Mouse (Mus musculus) midbrain, embryonic 12.5 days (tissue): ENCODE measurements around the gene Efnb2. TPM values are rescaled to one million over a fixed set of nuclear protein-coding genes. Genes with fewer than 3 reads are reported as not detected.

ENCODE experiments used
- ATAC-seq: fragments of 200-750 bp; cut with Nextera tagmentation; 2 replicates; pipeline ENCODE4 v1.8.0; 2017; ENCODE audit warnings: low read depth, moderate TSS enrichment, moderate library complexity; ENCODE audit not compliant: low FRiP score
- H3K27ac ChIP-seq: fragments of 300-500 bp; sonication (generic); replicated peaks from 2 replicates; pipeline ENCODE4 v1.5.1; 2016; ENCODE audit warnings: mild to moderate bottlenecking
- H3K27me3 ChIP-seq: fragments of 300-500 bp; sonication (generic); 2 replicates; pipeline ENCODE4 v1.6.1; 2016; ENCODE audit warnings: mild to moderate bottlenecking
- H3K36me3 ChIP-seq: fragments of 300-500 bp; sonication (generic); 2 replicates; pipeline ENCODE4 v1.6.1; 2016
- H3K4me1 ChIP-seq: fragments of 300-500 bp; sonication (generic); 2 replicates; pipeline ENCODE4 v1.6.1; 2016
- H3K4me2 ChIP-seq: fragments of 300-500 bp; sonication (generic); replicated peaks from 2 replicates; pipeline ENCODE4 v1.6.1; 2016; ENCODE audit warnings: mild to moderate bottlenecking, moderate library complexity
- H3K4me3 ChIP-seq: fragments of 300-500 bp; sonication (generic); 2 replicates; pipeline ENCODE4 v1.5.1; 2016; ENCODE audit warnings: mild to moderate bottlenecking
- H3K9ac ChIP-seq: fragments of 300-500 bp; sonication (generic); replicated peaks from 2 replicates; pipeline ENCODE4 v1.6.1; 2016; ENCODE audit warnings: mild to moderate bottlenecking, moderate library complexity
- H3K9me3 ChIP-seq: fragments of 300-500 bp; sonication (generic); 2 replicates; pipeline ENCODE4 v1.6.1; 2016; ENCODE audit warnings: mild to moderate bottlenecking
- WGBS: fragments of 180-500 bp; shearing (Covaris S2); methylation state at CpG from one replicate; pipeline ENCODE4 v1.1.7; 2016; 5-methylcytosine and 5-hydroxymethylcytosine counted together
- microRNA-seq: library from miRNA; unstranded; fragments of <30 nt; microRNA quantifications from one replicate; pipeline ENCODE4, GENCODE M21; 2017
- polyA plus RNA-seq: library from polyadenylated mRNA; unstranded; fragments of >200 nt; fragmentation: Nextera tagmentation; extraction: Ambion mirVana; gene quantifications from 2 replicates; pipeline ENCODE4 v1.2.1, GENCODE M21; 2016

Gene Efnb2
- polyA plus RNA-seq, 1 experiment from 2014 or later: 26.7 TPM

DNA sequence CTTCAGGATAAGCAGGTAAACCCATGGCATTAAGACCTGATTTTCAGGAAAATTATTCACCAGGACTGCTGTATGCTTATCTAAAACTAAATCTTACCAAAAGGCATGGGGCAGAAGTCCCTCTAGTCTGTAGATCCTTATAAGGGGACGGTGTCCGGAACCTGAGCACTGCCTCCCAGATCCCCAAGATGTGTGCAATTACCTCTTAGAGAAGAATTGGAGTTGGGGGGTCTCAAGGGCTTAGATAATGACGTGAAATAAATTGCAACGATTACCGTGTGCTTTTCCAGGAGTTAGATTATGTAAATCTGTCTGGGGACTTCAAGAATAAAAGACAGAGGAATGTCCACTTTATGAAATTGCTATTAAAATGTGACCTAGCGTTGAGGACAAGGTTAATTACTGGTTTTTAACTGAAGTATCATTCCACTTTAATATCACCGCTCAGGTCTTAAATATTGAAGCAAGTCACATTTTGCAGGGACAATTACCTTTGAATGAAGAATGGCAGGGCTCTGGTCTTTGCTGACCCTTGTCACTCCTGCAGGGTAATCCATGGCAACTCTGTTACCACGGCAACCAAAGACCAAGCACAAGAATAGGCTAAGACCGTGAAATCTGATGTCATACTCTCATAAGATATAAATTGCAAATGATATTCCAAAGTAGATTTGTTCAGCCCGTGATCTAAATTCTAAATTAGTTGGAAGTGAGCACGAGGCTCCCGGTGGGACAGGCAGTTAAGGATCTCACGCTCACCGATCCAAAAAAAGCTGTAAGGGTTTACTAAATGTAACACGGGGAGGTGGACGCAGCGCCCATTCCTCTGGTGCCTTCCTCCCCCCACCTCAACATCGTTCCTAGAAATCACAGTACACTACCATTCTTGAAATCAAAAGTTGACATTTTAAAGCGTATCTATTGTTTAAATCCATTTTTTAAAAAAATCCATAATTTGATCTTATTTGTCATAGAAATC is 86.2 kb downstream of the Efnb2 start:
- Histone ChIP-seq H3K9ac (no peak overlapping the region), H3K36me3 (no peaks in the 10 kb centered on the region), H3K4me2 (peak overlapping the region; percentile 34), H3K27me3 (peaks cover 68% of the 10 kb centered on the region), H3K9me3 (no peaks in the 10 kb centered on the region), H3K4me3 (no peak overlapping the region), H3K4me1 (peaks cover 30% of the 10 kb centered on the region), H3K27ac (0 out of 2 replicates have a peak overlapping the region, but pooled peaks have one; percentile 15)
- 14% methylated on average over 19 of the region's 19 CpGs for WGBS
- peak; percentile 93 for ATAC-seq

DNA sequence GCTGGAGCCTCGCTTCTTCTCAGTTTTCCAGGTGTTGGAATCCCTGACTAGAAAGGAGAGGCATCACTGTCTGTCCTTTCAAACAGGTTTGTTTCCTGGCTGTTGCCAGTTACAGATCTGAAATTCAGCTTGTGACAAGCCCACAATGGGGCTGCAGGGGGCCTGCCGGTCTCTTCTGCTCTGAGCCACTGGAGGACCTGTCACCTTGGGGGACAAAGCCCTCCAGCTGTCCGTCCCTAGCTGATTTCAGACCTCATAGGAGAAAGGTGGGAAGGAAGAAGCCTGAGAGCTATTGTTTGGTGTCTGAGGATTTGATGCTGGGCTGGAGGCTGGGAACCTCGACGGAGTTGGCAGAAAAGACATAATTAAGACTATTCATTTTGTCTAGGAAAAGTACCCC is 88.8 kb downstream of the Efnb2 start:
- 13% methylated on average over 5 of the region's 5 CpGs for WGBS
- no peaks in the 10 kb centered on the region for H3K36me3 ChIP-seq
- peaks cover 25% of the 10 kb centered on the region for H3K4me1 ChIP-seq
- H3K27me3 ChIP-seq: peaks cover 71% of the 10 kb centered on the region
- no peak overlapping the region for H3K4me3 ChIP-seq
- no peaks in the 10 kb centered on the region for H3K9me3 ChIP-seq
- ATAC-seq: no peak
- H3K9ac ChIP-seq: no peak overlapping the region
- H3K27ac ChIP-seq: no peak overlapping the region
- H3K4me2 ChIP-seq: no peak overlapping the region

DNA sequence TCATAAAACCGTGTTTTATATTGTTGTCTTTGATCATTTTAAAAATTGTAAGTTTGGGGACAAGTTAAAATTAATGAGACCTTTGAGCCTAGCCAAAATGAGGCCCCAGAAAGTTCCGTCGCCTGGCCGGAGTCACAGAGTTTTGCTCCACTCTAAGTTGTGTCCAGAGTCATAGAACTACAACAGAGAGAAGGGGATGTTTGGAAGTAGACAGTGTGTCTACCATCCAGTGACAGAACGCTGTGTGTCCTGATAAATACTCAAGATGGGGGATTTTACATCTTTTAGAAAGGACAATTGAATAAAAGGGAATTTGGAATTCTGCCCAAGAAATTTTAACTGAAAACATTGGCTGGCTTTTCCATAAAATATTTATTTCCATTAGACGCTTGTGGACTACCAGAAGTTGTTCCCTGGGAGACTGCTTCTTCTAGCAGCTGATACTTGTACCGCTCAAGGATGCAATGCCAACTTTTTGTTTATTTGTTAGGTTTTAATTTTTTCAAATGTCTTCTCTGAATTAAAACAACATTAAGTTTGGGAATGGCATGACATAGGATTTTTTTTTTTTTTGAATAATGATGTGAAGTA is 89.3 kb downstream of the Efnb2 start:
- Histone ChIP-seq H3K9me3 (no peaks in the 10 kb centered on the region), H3K9ac (no peak overlapping the region), H3K4me1 (peaks cover 25% of the 10 kb centered on the region), H3K27me3 (peaks cover 68% of the 10 kb centered on the region), H3K4me2 (no peak overlapping the region), H3K4me3 (no peak overlapping the region), H3K27ac (no peak overlapping the region), H3K36me3 (no peaks in the 10 kb centered on the region)
- WGBS: 87% methylated on average over 7 of the region's 7 CpGs
- no peak for ATAC-seq

GRCm38 (mm10) chr8:8569280-8569679 is 91.8 kb downstream of the Efnb2 start:
- Histone ChIP-seq H3K27ac (no peak overlapping the region), H3K4me2 (no peak overlapping the region), H3K36me3 (no peaks in the 10 kb centered on the region), H3K9ac (no peak overlapping the region), H3K4me3 (no peak overlapping the region), H3K27me3 (peaks cover 61% of the 10 kb centered on the region), H3K9me3 (no peaks in the 10 kb centered on the region), H3K4me1 (peaks cover 7% of the 10 kb centered on the region)
- no peak for ATAC-seq
- WGBS: 89% methylated on average over 10 of the region's 10 CpGs

GRCm38 (mm10) chr8:8568215-8568773 is 92.7 kb downstream of the Efnb2 start:
- Histone ChIP-seq H3K27me3 (peaks cover 66% of the 10 kb centered on the region), H3K9me3 (no peaks in the 10 kb centered on the region), H3K4me2 (no peak overlapping the region), H3K36me3 (no peaks in the 10 kb centered on the region), H3K4me3 (no peak overlapping the region), H3K9ac (no peak overlapping the region), H3K27ac (no peak overlapping the region), H3K4me1 (peaks cover 5% of the 10 kb centered on the region)
- WGBS: 92% methylated on average over 9 of the region's 9 CpGs
- ATAC-seq: no peak

Small RNA genes lying within 50 kb of the gene (microRNA-seq; reads per million reads assigned to microRNA genes)
- gene Mir7654: 17.4 reads per million, percentile 32 among the genes with 10 or more reads in this experiment

Other genes starting within 250 kb of the Efnb2 start
- gene Arglu1, start 29.3 kb upstream of the Efnb2 start, polyA plus RNA-seq: 201 and 221 TPM in 2 replicates